Mouse (Mus musculus) hindbrain, embryonic 14.5 days (tissue): Measurements from ENCODE around the gene Card19. TPM values are rescaled to one million over a fixed set of nuclear protein-coding genes. Genes with fewer than 3 reads are reported as not detected.

ENCODE experiments used
- ATAC-seq: fragments of 200-750 bp; cut with Nextera tagmentation; 2 replicates; pipeline ENCODE4 v1.8.0; 2017; ENCODE audit warnings: moderate number of reproducible peaks, mild to moderate bottlenecking, moderate TSS enrichment, moderate library complexity; ENCODE audit not compliant: low FRiP score
- DNase-seq: peaks from one replicate; pipeline ENCODE4 v3.0.0-alpha.2; 2015; ENCODE audit warnings: low spot score
- H3K27ac ChIP-seq: fragments of 300-500 bp; sonication (generic); 2 replicates; pipeline ENCODE4 v1.5.1; 2014; ENCODE audit warnings: mild to moderate bottlenecking, moderate library complexity
- H3K27me3 ChIP-seq: fragments of 300-500 bp; sonication (generic); 2 replicates; pipeline ENCODE4 v1.6.1; 2014; ENCODE audit warnings: mild to moderate bottlenecking, low read length, mixed read lengths; ENCODE audit not compliant: control insufficient read depth, insufficient read depth
- H3K36me3 ChIP-seq: fragments of 300-500 bp; sonication (generic); replicated peaks from 2 replicates; pipeline ENCODE4 v1.6.1; 2014; ENCODE audit not compliant: control insufficient read depth, insufficient read depth
- H3K4me1 ChIP-seq: fragments of 300-500 bp; sonication (generic); replicated peaks from 2 replicates; pipeline ENCODE4 v1.6.1; 2014; ENCODE audit warnings: antibody characterized with exemption, low read length, mixed read lengths; ENCODE audit not compliant: control insufficient read depth, insufficient read depth
- H3K4me2 ChIP-seq: fragments of 300-500 bp; sonication (generic); replicated peaks from 2 replicates; pipeline ENCODE4 v1.6.1; 2014; ENCODE audit warnings: mild to moderate bottlenecking, moderate library complexity
- H3K4me3 ChIP-seq: fragments of 300-500 bp; sonication (generic); replicated peaks from 2 replicates; pipeline ENCODE4 v1.5.1; 2014; ENCODE audit warnings: mild to moderate bottlenecking, low read length
- H3K9ac ChIP-seq: fragments of 300-500 bp; sonication (generic); 2 replicates; pipeline ENCODE4 v1.6.1; 2014
- H3K9me3 ChIP-seq: fragments of 300-500 bp; sonication (generic); 2 replicates; pipeline ENCODE4 v1.6.1; 2016; ENCODE audit warnings: low read length; ENCODE audit not compliant: control insufficient read depth
- whole genome bisulfite sequencing: fragments of 180-500 bp; shearing (Covaris S2); extraction: QIAGEN DNeasy Blood & Tissue Kit; methylation state at CpG from one replicate; pipeline ENCODE4 v1.1.7; 2014; 5-methylcytosine and 5-hydroxymethylcytosine counted together
- polyA plus RNA-seq: library from polyadenylated mRNA; unstranded; fragments of >200 nt; fragmentation: Nextera tagmentation; extraction: Ambion mirVana; gene quantifications from 2 replicates; pipeline ENCODE4 v1.2.1, GENCODE M21; 2014

Card19 gene
- polyA plus RNA-seq, 1 experiment from 2014 or later, result 37.0 TPM

DNA sequence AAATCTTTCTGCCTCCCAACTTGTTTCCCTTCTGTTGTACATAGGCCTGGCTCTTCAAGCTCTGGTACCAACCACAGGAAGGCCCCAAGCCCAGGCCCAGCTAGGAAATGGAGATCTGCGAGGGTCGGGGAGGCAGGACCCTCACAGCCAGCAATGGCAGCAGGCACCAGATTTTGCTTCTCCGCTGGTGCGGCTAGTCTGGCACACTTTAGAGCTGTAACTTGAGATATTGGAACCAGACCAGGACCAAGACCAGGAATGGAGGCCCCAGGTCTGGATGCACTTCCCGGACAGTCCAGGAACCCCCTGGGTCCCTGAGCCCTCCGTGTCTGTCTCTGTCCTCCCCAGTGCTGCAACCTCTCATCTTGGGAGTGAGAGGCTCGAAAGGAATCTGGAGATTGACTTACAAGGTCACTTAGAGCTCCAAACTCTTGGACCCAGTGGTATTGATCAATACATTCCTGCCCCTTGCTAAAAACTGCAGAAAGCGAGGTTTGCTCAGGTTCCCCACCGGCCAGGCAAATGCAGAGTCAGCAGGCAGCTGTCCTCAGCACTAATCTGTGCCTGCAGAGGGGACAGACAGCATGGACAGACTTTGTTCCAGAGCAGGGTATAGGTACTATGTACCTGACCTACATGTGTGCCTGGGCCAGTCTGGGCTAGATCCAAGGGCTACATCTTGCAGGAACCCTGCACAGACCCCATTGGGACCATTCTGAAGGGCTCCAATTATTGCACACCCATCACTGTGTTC is 1.1 kb upstream of the Card19 start:
- 58% methylated on average over 9 of the region's 9 CpGs for WGBS
- Histone ChIP-seq H3K27ac (no peak overlapping the region), H3K36me3 (no peaks in the 10 kb centered on the region), H3K4me1 (peaks cover 28% of the 10 kb centered on the region), H3K9ac (no peak overlapping the region), H3K4me3 (no peak overlapping the region), H3K9me3 (no peaks in the 10 kb centered on the region), H3K27me3 (no peaks in the 10 kb centered on the region), H3K4me2 (no peak overlapping the region)
- ATAC-seq (no peak), DNase-seq (no peak)

- 3% methylated on average over 17 of the region's 17 CpGs for WGBS
- H3K4me3 ChIP-seq, result peak overlapping the region; percentile 75
- no peak; the same call in 1 of the 2 replicates for ATAC-seq
- H3K36me3 ChIP-seq, result no peaks in the 10 kb centered on the region
- no peaks in the 10 kb centered on the region for H3K27me3 ChIP-seq
- H3K4me2 ChIP-seq, result peak overlapping the region; percentile 87
- DNase-seq, result no peak
- H3K4me1 ChIP-seq, result peaks cover 35% of the 10 kb centered on the region
- 0 out of 2 replicates have a peak overlapping the region, but pooled peaks have one; percentile 17 for H3K27ac ChIP-seq
- H3K9ac ChIP-seq, result peak overlapping the region; percentile 81
- no peaks in the 10 kb centered on the region for H3K9me3 ChIP-seq
Observed at GRCm38 (mm10) chr13:49216220-49216552, 349 bp upstream of the Card19 start.

DNA sequence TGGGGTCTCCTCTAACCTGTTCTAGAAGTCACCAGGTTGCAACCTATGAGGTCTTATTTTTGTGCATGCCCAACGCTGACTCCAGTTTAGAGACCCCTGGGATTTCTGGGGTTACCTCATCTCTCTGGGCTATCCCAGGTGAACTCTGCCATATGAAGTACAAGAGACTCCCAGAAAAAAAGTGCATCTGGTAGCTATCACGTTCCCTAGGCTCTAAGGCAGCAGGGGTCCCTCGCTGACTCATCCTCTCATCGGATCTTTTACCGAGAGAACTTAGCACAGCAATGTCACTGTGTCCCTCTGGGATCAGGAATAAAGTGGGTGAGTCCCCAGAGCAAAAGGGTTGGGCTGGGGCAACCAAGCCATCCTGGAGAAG is 721 bp downstream of the Card19 start:
- no peak for DNase-seq
- WGBS, result 9% methylated on average over 5 of the region's 5 CpGs
- H3K9ac ChIP-seq, result peak overlapping the region; percentile 81
- H3K4me1 ChIP-seq, result peaks cover 36% of the 10 kb centered on the region
- H3K27ac ChIP-seq, result no peak overlapping the region
- peak overlapping the region; percentile 75 for H3K4me3 ChIP-seq
- H3K36me3 ChIP-seq, result no peaks in the 10 kb centered on the region
- ATAC-seq, result no peak
- H3K4me2 ChIP-seq, result peak overlapping the region; percentile 87
- H3K27me3 ChIP-seq, result no peaks in the 10 kb centered on the region
- no peaks in the 10 kb centered on the region for H3K9me3 ChIP-seq

DNA sequence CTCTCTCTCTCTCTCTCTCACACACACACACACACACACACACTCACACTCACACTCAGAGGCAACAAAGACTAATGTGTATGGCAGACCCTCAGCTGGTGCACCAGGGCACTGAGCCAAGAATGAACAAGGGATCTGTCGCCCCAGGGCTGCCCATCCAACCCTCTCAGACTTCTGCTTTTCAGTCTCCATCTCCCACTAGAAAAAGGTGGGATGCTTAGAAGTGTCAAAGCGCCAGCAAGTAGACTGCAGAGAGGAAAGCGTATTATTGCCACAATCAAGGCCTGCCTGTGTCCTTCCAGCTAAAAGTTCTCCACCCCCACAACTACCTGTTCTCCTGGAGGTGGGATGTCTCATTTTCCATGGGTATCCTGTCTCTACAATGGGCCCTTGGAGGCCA is 1.4 kb downstream of the Card19 start:
- WGBS, result 70% methylated on average over 3 of the region's 3 CpGs
- Histone ChIP-seq H3K4me1 (peaks cover 36% of the 10 kb centered on the region), H3K4me3 (0 out of 2 replicates have a peak overlapping the region, but pooled peaks have one; percentile 75), H3K4me2 (peak overlapping the region; percentile 87), H3K27me3 (no peaks in the 10 kb centered on the region), H3K9ac (no peak overlapping the region), H3K36me3 (no peaks in the 10 kb centered on the region), H3K9me3 (no peaks in the 10 kb centered on the region), H3K27ac (no peak overlapping the region)
- ATAC-seq, result no peak
- DNase-seq, result no peak

- H3K27me3 ChIP-seq, result no peaks in the 10 kb centered on the region
- no peaks in the 10 kb centered on the region for H3K9me3 ChIP-seq
- H3K9ac ChIP-seq, result no peak overlapping the region
- no peak for DNase-seq
- 42% methylated on average over 4 of the region's 4 CpGs for WGBS
- peak overlapping the region; percentile 7; the same call in 1 of the 2 replicates for H3K4me2 ChIP-seq
- H3K4me3 ChIP-seq, result no peak overlapping the region
- peak overlapping the region; percentile 26; the same call in 1 of the 2 replicates for H3K27ac ChIP-seq
- H3K4me1 ChIP-seq, result peaks cover 36% of the 10 kb centered on the region
- H3K36me3 ChIP-seq, result no peaks in the 10 kb centered on the region
- no peak for ATAC-seq
Observed at GRCm38 (mm10) chr13:49213531-49213932, 2.3 kb downstream of the Card19 start.

GRCm38 (mm10) chr13:49212711-49213500 is 2.9 kb downstream of the Card19 start:
- H3K4me2 ChIP-seq, result no peak overlapping the region
- H3K9ac ChIP-seq, result no peak overlapping the region
- H3K27ac ChIP-seq, result no peak overlapping the region
- ATAC-seq (no peak), DNase-seq (no peak)
- H3K4me1 ChIP-seq, result peaks cover 36% of the 10 kb centered on the region
- no peak overlapping the region for H3K4me3 ChIP-seq
- no peaks in the 10 kb centered on the region for H3K27me3 ChIP-seq
- no peaks in the 10 kb centered on the region for H3K36me3 ChIP-seq
- H3K9me3 ChIP-seq, result no peaks in the 10 kb centered on the region
- 86% methylated on average over 4 of the region's 4 CpGs for WGBS

DNA sequence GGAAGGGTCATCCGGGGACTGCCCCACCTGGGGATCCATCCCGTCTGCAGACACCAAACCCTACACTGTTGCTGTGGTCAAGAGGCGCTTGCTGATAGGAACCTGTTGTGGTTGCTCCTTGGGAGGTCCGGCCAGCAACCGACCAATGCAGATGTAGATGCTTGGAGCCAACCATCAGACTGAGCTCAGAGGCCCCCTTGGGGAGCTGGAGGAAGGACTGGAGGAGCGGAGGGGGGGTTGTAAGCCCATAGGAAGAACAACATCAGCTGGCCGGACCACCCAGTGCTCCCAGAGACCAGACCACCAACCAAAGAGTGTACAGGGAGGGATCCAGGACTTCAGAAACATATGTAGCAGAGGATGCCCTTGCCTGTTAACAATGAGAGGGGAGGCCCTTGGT is 6.5 kb downstream of the Card19 start:
- WGBS, result 66% methylated on average over 7 of the region's 7 CpGs
- DNase-seq (no peak), ATAC-seq (no peak)
- Histone ChIP-seq H3K4me3 (no peak overlapping the region), H3K9ac (no peak overlapping the region), H3K4me2 (no peak overlapping the region), H3K4me1 (peaks cover 19% of the 10 kb centered on the region; the same call in 1 of the 2 replicates), H3K27ac (no peak overlapping the region), H3K9me3 (no peaks in the 10 kb centered on the region), H3K27me3 (no peaks in the 10 kb centered on the region), H3K36me3 (no peaks in the 10 kb centered on the region)

GRCm38 (mm10) chr13:49206341-49206740 is 9.5 kb downstream of the Card19 start:
- Histone ChIP-seq H3K4me3 (no peak overlapping the region), H3K4me2 (no peak overlapping the region), H3K9ac (no peak overlapping the region), H3K9me3 (no peaks in the 10 kb centered on the region), H3K4me1 (peaks cover 3% of the 10 kb centered on the region; the same call in 1 of the 2 replicates), H3K27me3 (no peaks in the 10 kb centered on the region), H3K27ac (no peak overlapping the region), H3K36me3 (no peaks in the 10 kb centered on the region)
- no peak for ATAC-seq
- no peak for DNase-seq
- 100% methylated on average over 2 of the region's 2 CpGs for WGBS

DNA sequence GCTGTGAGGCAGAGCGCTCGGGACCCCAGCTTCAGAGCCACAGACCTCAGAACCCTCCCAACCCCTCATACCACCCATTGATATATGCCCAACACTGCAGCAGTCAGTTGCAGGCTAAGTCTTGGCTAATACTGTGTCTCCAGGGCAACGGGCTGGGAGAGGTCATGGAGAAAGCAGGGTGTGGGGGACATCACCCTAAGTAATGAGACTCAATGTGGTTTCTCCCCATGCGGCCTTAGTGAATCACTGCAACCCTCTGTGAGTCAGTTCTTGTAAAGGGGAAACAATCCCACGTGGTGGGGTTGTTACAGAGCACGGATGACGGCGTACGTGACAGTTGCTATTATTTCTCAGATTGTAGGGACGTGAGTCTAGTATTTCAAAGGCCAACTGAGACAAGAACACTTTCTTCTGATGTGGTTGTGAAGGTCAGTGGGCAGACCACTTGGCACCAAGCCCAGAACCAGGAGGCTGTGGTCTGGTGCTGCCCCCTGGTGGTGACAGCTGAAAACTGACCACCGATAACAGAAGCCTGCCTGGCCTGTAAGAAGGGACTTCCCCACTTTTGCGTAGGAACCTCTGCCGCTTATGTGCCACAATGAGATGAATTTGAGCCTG is 10.3 kb downstream of the Card19 start:
- Histone ChIP-seq H3K9ac (no peak overlapping the region), H3K4me1 (no peaks in the 10 kb centered on the region), H3K36me3 (no peaks in the 10 kb centered on the region), H3K27me3 (no peaks in the 10 kb centered on the region), H3K4me2 (no peak overlapping the region), H3K4me3 (no peak overlapping the region), H3K9me3 (no peaks in the 10 kb centered on the region), H3K27ac (no peak overlapping the region)
- 37% methylated on average over 13 of the region's 13 CpGs for WGBS
- peak; percentile 43; the same call in 1 of the 2 replicates for ATAC-seq
- DNase-seq, result peak; percentile 82
